Mouse (Mus musculus): ENCODE measurements around the gene Surf2.

DNA sequence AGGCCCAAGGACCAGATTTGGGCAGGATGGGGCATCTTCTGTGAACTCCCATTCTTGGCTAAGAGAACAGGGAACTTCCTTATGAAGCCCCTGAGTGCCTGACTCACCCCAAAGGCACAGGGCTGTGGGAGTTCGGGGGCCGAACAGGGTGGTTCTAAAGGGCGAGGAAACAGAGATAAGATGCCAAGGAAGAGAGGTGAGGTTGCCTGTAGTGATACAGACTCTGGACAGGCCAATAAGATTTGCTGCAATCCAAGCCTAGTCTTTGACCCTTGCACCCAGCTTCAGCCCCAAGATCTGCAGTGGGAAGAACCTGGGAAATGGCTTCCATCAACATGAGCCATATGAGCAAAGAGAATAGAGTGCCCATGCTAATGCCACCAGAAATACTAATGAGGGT lies 27.1 kb downstream of the Surf2 start:
- TF ChIP-seq CTCF (conservative IDR thresholded peaks at IDR 0.05; ENCODE audit: insufficient read depth, insufficient read length, low read depth, low read length) (no peak), POLR2A (IDR thresholded peaks at IDR 0.05; ENCODE audit: low read depth, low read length) (no peak)

Data from kidney, adult 2 months (tissue).